Mouse (Mus musculus) brain, embryonic 14.5 days (tissue): ENCODE data around the gene Rnf133. TPM values are rescaled to one million over a fixed set of nuclear protein-coding genes. Genes with fewer than 3 reads are reported as not detected.

Experiments
- DNase-seq: peaks from one replicate; pipeline ENCODE4 v3.0.0-alpha.2; 2011; ENCODE audit warnings: low read depth
- CTCF ChIP-seq: fragments of 200-500 bp; IDR thresholded peaks from 2 replicates; pipeline ENCODE4 v1.5.1; 2012; ENCODE audit warnings: inconsistent platforms, mild to moderate bottlenecking, moderate library complexity, borderline replicate concordance; ENCODE audit not compliant: insufficient read depth, insufficient read length; ENCODE audit errors: extremely low read depth
- POLR2A ChIP-seq: fragments of 200-500 bp; IDR thresholded peaks from 2 replicates; pipeline ENCODE4 v1.6.1; 2012; ENCODE audit warnings: mild to moderate bottlenecking, inconsistent platforms, borderline replicate concordance; ENCODE audit not compliant: poor library complexity, insufficient read depth, insufficient read length, severe bottlenecking; ENCODE audit errors: extremely low read depth
- polyA plus RNA-seq: library from polyadenylated mRNA; depleted of rRNA; stranded (reverse); fragments of >200 nt; gene quantifications from 2 replicates; pipeline ENCODE4 v1.2.3, GENCODE M21; 2012; rRNA removed

Rnf133 gene
- not detected in 2 replicates for polyA plus RNA-seq

DNA sequence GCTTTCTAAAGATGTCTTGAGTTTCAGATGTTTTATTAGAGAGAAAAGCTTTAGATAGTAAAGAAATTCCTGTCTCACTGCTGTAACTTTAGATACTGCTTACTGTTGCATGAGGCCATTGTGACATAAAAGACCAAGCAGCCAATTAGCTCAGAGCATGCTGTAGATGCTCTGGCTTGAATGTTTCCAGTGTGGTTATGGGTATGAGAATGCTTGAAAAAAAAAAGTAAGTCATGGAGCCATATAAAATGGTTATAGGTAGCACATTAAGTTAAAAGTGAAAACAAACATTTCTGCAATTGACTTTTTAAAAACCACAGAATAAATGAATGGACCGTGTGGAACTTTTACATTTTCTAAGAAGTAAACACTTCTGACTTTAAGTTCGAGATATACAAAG lies at the start of gene Rnf133:
Gene Rnf133 (minus strand): TSS at position 101 of the 400 bp plus-strand sequence.
- no peak for DNase-seq
- TF ChIP-seq POLR2A (no peak), CTCF (no peak)

DNA sequence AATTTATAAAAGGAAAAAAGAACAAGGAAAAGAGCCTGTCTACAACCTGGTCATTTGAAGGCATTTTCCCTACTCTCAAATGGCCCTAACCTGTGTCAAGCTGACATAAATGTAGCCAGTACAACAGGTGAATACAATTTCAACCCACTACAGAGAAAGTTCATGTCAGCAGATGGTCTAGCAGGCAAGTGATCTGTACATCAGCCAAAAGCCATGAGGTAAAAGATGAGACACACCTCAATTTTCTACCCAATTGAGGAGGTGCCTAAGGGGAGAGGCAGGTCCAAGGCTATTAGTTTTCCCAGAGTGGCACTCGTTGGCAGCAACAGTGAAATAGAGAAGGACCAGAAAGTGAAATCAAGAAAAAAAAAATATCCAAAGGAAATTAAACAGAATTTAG lies 28.1 kb upstream of the Rnf133 start:
- TF ChIP-seq CTCF (no peak), POLR2A (no peak)
- no peak for DNase-seq

DNA sequence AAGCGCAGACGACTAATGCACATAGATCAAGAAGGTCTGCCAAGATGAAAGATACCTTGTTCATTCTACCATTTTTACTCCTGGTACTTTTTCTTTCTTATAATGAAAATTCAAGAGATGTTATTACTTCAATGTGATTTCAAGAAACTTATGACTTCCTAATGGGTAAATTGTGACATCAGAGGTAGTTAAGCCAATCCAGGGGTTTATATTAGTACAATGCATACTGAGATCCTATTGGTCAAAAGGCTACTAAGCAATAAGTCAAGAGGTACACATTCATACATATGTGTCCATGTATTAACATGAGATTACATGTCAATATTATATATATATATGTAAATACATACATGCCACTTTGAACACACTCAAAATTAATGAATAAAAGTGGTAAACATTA lies 4.9 kb upstream of the Rnf133 start, which contains the start of gene Rnf148:
Gene Rnf148 (minus strand): TSS at position 101 of the 400 bp plus-strand sequence.
- DNase-seq: no peak
- TF ChIP-seq POLR2A (no peak), CTCF (no peak)

DNA sequence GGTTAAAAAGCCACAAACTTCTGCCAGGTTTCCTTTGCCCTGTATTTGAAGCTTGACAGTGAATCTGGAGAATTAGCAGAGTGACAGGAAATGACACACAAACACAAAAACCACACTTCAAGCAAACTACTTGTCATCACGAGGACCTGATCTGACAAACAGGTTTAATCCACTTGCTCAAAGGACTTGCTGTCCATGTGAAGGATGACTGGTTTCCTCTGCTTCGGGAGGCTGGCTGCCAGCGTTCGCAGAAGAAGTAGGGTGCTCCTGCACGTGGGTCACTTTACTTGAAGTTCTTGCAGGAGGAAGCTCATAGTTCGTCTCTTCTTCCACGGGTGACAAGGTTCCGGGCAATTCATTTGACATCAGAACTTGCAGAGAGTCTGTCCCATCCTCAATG lies 1.4 kb downstream of the Rnf133 start:
- TF ChIP-seq CTCF (no peak), POLR2A (no peak)
- DNase-seq: no peak

DNA sequence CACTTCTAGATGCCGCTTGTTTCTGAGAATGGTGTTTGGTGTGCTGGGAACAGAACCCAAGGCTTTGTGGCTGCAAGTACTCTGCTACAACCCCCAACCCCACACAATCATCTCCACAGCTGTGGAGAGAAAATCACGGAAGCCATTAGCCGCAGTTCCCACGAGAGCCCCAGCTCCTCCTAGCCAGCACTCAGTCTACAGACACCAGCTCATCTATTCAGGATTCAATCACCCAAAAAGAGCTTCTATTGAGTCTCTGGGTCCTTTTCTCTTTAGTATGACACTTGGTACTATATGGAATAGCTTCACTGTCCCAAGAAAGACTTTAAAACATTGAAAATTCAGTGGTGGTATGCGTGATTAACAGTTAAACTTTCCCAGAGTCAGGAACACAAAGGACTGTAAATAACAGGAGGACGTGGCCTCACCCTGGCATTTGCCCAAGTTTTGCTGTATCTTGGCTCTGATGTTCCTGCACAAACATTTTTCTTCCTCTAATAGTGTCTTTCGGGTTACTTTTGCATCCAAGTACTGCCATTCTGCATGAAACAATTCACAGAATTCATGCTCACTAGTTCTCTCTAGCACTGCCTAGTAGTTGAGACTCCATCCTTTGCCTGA lies 2.4 kb downstream of the Rnf133 start:
- peak; percentile 60 for DNase-seq
- no peak for TF ChIP-seq CTCF
- no peak for TF ChIP-seq POLR2A

DNA sequence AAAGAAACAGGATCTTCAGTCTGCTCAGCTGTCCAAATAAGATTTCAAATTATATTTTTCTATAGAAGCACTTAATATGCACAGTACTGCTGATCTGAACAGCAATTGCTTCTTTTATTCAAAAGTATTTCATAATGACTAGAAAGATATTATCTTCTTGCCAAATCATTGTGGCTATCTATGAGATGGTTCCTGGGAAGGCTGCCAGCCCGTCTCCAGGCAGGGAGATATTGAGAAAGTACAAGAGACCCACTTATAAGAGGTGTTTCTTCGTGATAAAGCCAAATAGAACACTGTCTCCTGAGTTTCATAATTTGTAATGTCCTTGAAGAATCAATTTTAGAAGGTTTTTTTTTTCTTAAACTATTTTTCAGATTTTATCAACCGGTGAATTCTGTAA lies 13.0 kb downstream of the Rnf133 start:
- peak; percentile 63 for DNase-seq
- TF ChIP-seq POLR2A: no peak

DNA sequence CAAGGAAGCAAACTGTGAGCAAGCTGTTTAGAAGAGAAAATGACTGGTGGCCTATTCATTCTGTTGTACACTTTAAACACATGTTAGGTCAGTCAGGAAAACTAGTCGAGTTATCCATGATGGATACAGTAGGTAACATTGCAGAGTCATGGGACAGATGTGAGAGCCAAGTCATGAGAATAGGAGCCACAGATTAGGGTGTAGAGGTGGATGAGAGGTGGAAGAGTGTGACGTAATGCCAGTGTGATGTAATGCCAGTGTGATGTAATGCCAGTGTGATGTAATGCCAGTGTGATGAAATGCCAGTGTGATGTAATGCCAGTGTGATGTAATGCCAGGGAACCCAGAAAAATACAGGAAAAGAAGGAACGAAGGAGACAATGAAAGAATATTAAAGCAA lies 14.9 kb downstream of the Rnf133 start:
- no peak for DNase-seq
- TF ChIP-seq CTCF: no peak
- no peak for TF ChIP-seq POLR2A

DNA sequence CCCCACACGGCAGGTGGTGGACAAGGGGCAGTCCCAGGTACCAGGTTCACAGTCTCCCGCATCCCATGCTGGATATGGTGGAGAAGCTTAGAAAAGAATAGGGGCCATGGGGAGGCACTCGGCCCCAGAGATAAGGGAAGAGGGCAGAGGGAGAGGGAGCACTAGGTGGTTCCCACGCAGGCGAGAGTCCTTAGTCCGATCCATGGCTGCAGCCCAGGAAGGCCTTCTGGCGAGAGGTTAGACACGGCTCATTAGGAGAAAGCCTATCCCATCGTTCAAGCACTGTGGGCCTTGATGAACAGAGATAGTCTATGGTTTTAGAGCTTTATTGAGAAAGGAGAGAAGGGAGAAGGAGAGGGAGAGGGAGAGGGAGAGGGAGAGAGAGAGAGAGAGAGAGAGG lies 16.1 kb downstream of the Rnf133 start:
- no peak for TF ChIP-seq CTCF
- no peak for TF ChIP-seq POLR2A
- DNase-seq: no peak

DNA sequence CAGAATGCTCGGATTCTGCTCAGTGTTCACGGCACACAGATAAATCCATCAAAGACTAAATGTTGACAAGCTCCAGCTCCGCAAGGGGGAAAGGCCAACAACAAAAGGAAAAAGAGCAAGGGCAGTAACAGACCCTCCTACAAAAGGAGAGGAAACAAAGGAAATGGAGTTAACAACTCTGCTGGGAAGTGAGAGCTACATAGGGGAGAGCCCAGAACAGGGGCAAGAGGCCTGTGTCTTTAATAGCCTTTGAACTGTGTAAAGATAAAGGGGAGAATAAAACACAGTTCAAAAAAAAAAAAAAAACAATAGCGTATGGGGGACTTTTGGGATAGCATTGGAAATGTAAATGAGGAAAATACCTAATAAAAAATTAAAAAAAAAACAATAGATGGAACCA lies 19.6 kb downstream of the Rnf133 start:
- no peak for TF ChIP-seq CTCF
- TF ChIP-seq POLR2A: no peak
- DNase-seq: peak; percentile 6

Other genes starting within 250 kb of the Rnf133 start
- gene Rnf148, start 4.8 kb upstream of the Rnf133 start, polyA plus RNA-seq: 0.12 TPM in 1 of 2 replicates, not detected in the other
- gene Cadps2, start 189.1 kb upstream of the Rnf133 start, polyA plus RNA-seq: 5.3 and 7.7 TPM in 2 replicates